Mouse (Mus musculus) intestine, postnatal 0 days (tissue): Measurements from ENCODE around the gene Krtap5-1. TPM values are rescaled to one million over a fixed set of nuclear protein-coding genes. Genes with fewer than 3 reads are reported as not detected.
"Not testable (repeated sequence)": the region's sequence is repeated elsewhere in the genome, so short reads cannot be mapped to it uniquely, and the experiment has no call there.

Experiments used
- ATAC-seq: fragments of 200-750 bp; cut with Nextera tagmentation; 2 replicates; pipeline ENCODE4 v1.8.0; 2017; ENCODE audit warnings: mild to moderate bottlenecking, moderate TSS enrichment, moderate library complexity
- H3K27ac ChIP-seq: fragments of 300-500 bp; sonication (generic); 2 replicates; pipeline ENCODE4 v1.5.1; 2014; ENCODE audit warnings: mild to moderate bottlenecking, low read depth, low read length, moderate library complexity
- H3K27me3 ChIP-seq: fragments of 300-500 bp; sonication (generic); replicated peaks from 2 replicates; pipeline ENCODE4 v1.6.1; 2014; ENCODE audit warnings: low read length, mixed read lengths; ENCODE audit not compliant: control insufficient read depth, insufficient read depth
- H3K36me3 ChIP-seq: fragments of 300-500 bp; sonication (generic); 2 replicates; pipeline ENCODE4 v1.6.1; 2014; ENCODE audit warnings: mild to moderate bottlenecking, moderate library complexity; ENCODE audit not compliant: control insufficient read depth, insufficient read depth
- H3K4me1 ChIP-seq: fragments of 300-500 bp; sonication (generic); replicated peaks from 2 replicates; pipeline ENCODE4 v1.6.1; 2014; ENCODE audit warnings: antibody characterized with exemption, low read length, mixed read lengths; ENCODE audit not compliant: control insufficient read depth, insufficient read depth
- H3K4me2 ChIP-seq: fragments of 300-500 bp; sonication (generic); replicated peaks from 2 replicates; pipeline ENCODE4 v1.6.1; 2014; ENCODE audit warnings: low read depth, mild to moderate bottlenecking, moderate library complexity
- H3K4me3 ChIP-seq: fragments of 300-500 bp; sonication (generic); 2 replicates; pipeline ENCODE4 v1.5.1; 2014; ENCODE audit warnings: low read depth, low read length
- H3K9ac ChIP-seq: fragments of 300-500 bp; sonication (generic); 2 replicates; pipeline ENCODE4 v1.6.1; 2014; ENCODE audit warnings: mild to moderate bottlenecking, low read depth, low read length
- H3K9me3 ChIP-seq: fragments of 300-500 bp; sonication (generic); 2 replicates; pipeline ENCODE4 v1.6.1; 2016; ENCODE audit warnings: mixed run types; ENCODE audit not compliant: control insufficient read depth
- CTCF ChIP-seq: sonication (generic); IDR thresholded peaks from 2 replicates; pipeline ENCODE4 v1.5.1; 2016; ENCODE audit warnings: low read depth, mild to moderate bottlenecking, control low read depth, antibody characterized with exemption, moderate library complexity
- WGBS: fragments of 180-500 bp; shearing (Covaris S2); extraction: QIAGEN DNeasy Blood & Tissue Kit; methylation state at CpG from one replicate; pipeline ENCODE4 v1.1.7; 2014; 5-methylcytosine and 5-hydroxymethylcytosine counted together
- polyA plus RNA-seq: library from polyadenylated mRNA; unstranded; fragments of >200 nt; fragmentation: Nextera tagmentation; extraction: Ambion mirVana; gene quantifications from 2 replicates; pipeline ENCODE4 v1.2.1, GENCODE M21; 2015

Krtap5-1 gene
- polyA plus RNA-seq, 1 experiment from 2014 or later: not detected

- H3K9ac ChIP-seq: no peak overlapping the region
- no peaks in the 10 kb centered on the region for H3K36me3 ChIP-seq
- H3K4me2 ChIP-seq: no peak overlapping the region
- no peak for ATAC-seq
- H3K4me3 ChIP-seq: no peak overlapping the region
- no peak for TF ChIP-seq CTCF
- no peaks in the 10 kb centered on the region for H3K4me1 ChIP-seq
- WGBS: 42% methylated on average over 2 of the region's 2 CpGs
- no peaks in the 10 kb centered on the region for H3K9me3 ChIP-seq
- H3K27ac ChIP-seq: no peak overlapping the region
- no peaks in the 10 kb centered on the region for H3K27me3 ChIP-seq
Observed at GRCm38 (mm10) chr7:142320906-142321305, 24.0 kb upstream of the Krtap5-1 start.

- no peak overlapping the region for H3K4me2 ChIP-seq
- no peaks in the 10 kb centered on the region for H3K27me3 ChIP-seq
- no peak overlapping the region for H3K4me3 ChIP-seq
- ATAC-seq: no peak
- no peaks in the 10 kb centered on the region for H3K4me1 ChIP-seq
- 84% methylated on average over 11 of the region's 11 CpGs for WGBS
- H3K27ac ChIP-seq: no peak overlapping the region
- no peak overlapping the region for H3K9ac ChIP-seq
- no peak for TF ChIP-seq CTCF
- H3K36me3 ChIP-seq: no peaks in the 10 kb centered on the region
- H3K9me3 ChIP-seq: no peaks in the 10 kb centered on the region
Observed at GRCm38 (mm10) chr7:142319124-142319523, 22.2 kb upstream of the Krtap5-1 start.

- ATAC-seq: no peak
- Histone ChIP-seq H3K4me2 (no peak overlapping the region), H3K9ac (no peak overlapping the region), H3K27me3 (no peaks in the 10 kb centered on the region), H3K9me3 (no peaks in the 10 kb centered on the region), H3K4me1 (no peaks in the 10 kb centered on the region), H3K4me3 (no peak overlapping the region), H3K36me3 (no peaks in the 10 kb centered on the region), H3K27ac (no peak overlapping the region)
- WGBS: 74% methylated on average over 5 of the region's 5 CpGs
- TF ChIP-seq CTCF: no peak
Observed at GRCm38 (mm10) chr7:142317216-142317615, 20.3 kb upstream of the Krtap5-1 start.

- ATAC-seq: no peak
- 36% methylated on average over 6 of the region's 6 CpGs for WGBS
- Histone ChIP-seq H3K4me2 (no peak overlapping the region), H3K36me3 (no peaks in the 10 kb centered on the region), H3K9me3 (no peaks in the 10 kb centered on the region), H3K27ac (no peak overlapping the region), H3K9ac (no peak overlapping the region), H3K4me3 (no peak overlapping the region), H3K4me1 (no peaks in the 10 kb centered on the region), H3K27me3 (no peaks in the 10 kb centered on the region; the same call in 1 of the 2 replicates)
- peak; percentile 89 for TF ChIP-seq CTCF
Observed at GRCm38 (mm10) chr7:142316558-142316957, 19.6 kb upstream of the Krtap5-1 start.

GRCm38 (mm10) chr7:142314600-142315285 lies 17.8 kb upstream of the Krtap5-1 start:
- no peak overlapping the region for H3K27ac ChIP-seq
- no peaks in the 10 kb centered on the region for H3K36me3 ChIP-seq
- TF ChIP-seq CTCF: no peak
- H3K4me1 ChIP-seq: no peaks in the 10 kb centered on the region
- WGBS: 61% methylated on average over 5 of the region's 5 CpGs
- no peak overlapping the region for H3K9ac ChIP-seq
- H3K4me3 ChIP-seq: no peak overlapping the region
- H3K4me2 ChIP-seq: no peak overlapping the region
- ATAC-seq: no peak
- no peaks in the 10 kb centered on the region for H3K9me3 ChIP-seq
- no peaks in the 10 kb centered on the region; the same call in 1 of the 2 replicates for H3K27me3 ChIP-seq

GRCm38 (mm10) chr7:142303929-142304328 lies 7.0 kb upstream of the Krtap5-1 start:
- H3K4me3 ChIP-seq, ATAC-seq, H3K36me3 ChIP-seq, H3K9ac ChIP-seq, H3K4me2 ChIP-seq, H3K9me3 ChIP-seq, H3K4me1 ChIP-seq, H3K27ac ChIP-seq, H3K27me3 ChIP-seq: not testable (repeated sequence)
- 81% methylated on average over 1 of the region's 1 CpGs for WGBS
